Mouse (Mus musculus): ENCODE measurements at regions not wholly inside any gene's neighbourhood (a gene's known extent, or its start where the extent isn't known, plus 50 kb on each side); places are given as distances from the start of the nearest gene placed in this dataset.

DNA sequence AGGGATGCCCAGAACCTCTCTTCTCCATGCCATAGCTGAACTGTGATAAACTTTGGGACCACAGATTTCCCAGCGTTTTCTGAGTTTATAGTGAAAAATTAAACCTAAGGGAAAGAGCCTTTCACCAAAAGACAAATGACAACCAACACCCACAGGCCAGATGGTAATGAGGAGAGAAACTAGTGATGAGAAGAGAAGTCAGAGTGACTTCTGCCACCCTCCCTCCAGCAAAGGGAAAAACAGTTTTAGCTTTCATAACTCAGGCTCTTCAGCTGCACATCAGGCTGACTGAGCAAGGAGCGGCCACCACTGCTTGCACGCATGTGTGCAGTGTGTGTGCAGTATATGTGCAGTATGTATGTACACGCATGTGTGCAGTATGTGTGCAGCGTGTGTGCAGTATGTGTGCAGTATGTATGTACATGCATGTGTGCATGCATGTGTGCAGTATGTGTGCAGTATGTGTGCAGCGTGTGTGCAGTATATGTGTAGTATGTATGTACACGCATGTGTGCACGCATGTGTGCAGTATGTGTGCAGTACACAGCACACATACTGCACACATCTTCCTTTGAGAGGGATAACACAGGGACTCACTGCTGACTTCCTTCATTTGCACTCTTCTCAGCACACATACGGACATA, 208.1 kb upstream of the Ppargc1a start:
- peak in 1 of 2 experiments; percentile 57 for DNase-seq (ENCODE audit: extremely low spot score in 1 of 2, low spot score in 1 of 2)

DNA sequence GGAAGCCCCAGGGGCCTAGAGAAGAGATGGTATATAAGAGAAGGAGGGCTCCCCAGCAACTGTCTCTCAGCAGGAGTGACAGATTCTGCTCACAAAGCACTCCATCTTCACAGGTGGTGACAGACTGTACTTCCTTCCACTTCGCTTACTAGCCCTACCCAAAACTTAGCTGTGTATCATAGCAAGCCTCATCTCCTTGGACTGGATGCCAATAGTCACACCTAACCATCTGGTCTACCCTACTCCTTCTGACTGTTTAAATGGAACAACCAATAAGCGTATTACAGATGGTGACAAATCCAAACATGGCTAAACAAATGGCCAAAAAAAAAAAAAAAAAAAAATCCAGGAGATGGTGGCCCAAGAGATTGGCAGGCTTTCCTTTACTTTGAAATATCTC, 204.1 kb upstream of the Ppargc1a start:
- DNase-seq (ENCODE audit: extremely low spot score in 1 of 2, low spot score in 1 of 2) = peak in 1 of 2 experiments; percentile 23

- peak in 1 of 2 experiments; percentile 48 for DNase-seq (ENCODE audit: extremely low spot score in 1 of 2, low spot score in 1 of 2)
These were observed 198.6 kb upstream of the Ppargc1a start for GRCm38 (mm10) chr5:51766111-51766510.

- no peak for DNase-seq (ENCODE audit: extremely low spot score in 1 of 2, low spot score in 1 of 2)
These were observed 196.9 kb upstream of the Ppargc1a start for GRCm38 (mm10) chr5:51764416-51764815.

- DNase-seq (ENCODE audit: extremely low spot score in 1 of 2, low spot score in 1 of 2) = peak in 1 of 2 experiments; percentile 26
These were observed 196.1 kb upstream of the Ppargc1a start for GRCm38 (mm10) chr5:51763599-51763998.

- DNase-seq (ENCODE audit: extremely low spot score in 1 of 2, low spot score in 1 of 2) = no peak
These were observed 194.8 kb upstream of the Ppargc1a start for GRCm38 (mm10) chr5:51762352-51762751.

GRCm38 (mm10) chr5:51758289-51758688, 190.8 kb upstream of the Ppargc1a start:
- DNase-seq (ENCODE audit: extremely low spot score in 1 of 2, low spot score in 1 of 2) = no peak

GRCm38 (mm10) chr5:51757864-51758263, 190.3 kb upstream of the Ppargc1a start:
- no peak for DNase-seq (ENCODE audit: extremely low spot score in 1 of 2, low spot score in 1 of 2)

DNA sequence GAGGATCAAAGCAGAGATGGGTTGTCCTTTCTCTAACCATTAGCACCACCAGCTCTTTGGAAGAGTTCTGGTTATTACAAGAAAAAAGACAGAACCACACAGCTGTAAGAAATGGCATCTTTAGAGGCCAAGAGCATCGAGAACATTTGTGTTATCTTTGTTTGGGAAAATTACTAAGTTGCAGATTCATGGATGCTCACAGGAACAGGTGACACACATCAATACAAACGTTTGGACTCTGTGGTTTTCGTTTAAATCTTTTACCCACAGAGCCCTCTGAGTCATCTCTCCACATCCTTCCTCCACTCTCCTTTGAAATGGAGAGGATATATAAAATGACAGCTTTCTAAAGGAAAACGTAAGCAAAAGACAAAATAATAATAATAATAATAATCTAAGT, 184.5 kb upstream of the Ppargc1a start:
- no peak for DNase-seq (ENCODE audit: extremely low spot score in 1 of 2, low spot score in 1 of 2)

- DNase-seq (ENCODE audit: extremely low spot score in 1 of 2, low spot score in 1 of 2) = no peak
These were observed 182.9 kb upstream of the Ppargc1a start for GRCm38 (mm10) chr5:51750456-51750855.

- DNase-seq (ENCODE audit: extremely low spot score in 1 of 2, low spot score in 1 of 2) = peak in 1 of 2 experiments; percentile 36
These were observed 173.4 kb upstream of the Ppargc1a start for GRCm38 (mm10) chr5:51740893-51741292.

DNA sequence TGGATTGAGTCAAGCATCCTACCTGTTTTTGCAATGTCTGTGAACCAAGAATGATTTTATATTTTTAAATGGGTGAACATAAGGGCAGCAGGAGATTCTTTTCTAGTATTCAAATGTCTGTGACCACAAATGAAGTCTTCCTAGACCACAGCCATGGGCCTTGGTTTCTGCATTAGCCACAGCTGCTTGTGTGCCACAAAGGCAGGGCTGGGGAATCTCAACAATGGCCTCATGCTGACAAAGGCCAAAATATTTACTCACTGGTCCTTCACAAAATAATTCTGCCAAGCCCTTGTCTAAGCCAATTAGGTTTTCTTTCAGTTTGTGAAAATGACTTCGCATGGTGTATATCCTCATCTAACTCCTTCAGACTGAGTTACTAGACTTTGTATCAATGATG, 162.7 kb upstream of the Ppargc1a start:
- no peak for DNase-seq (ENCODE audit: extremely low spot score in 1 of 2, low spot score in 1 of 2)

DNA sequence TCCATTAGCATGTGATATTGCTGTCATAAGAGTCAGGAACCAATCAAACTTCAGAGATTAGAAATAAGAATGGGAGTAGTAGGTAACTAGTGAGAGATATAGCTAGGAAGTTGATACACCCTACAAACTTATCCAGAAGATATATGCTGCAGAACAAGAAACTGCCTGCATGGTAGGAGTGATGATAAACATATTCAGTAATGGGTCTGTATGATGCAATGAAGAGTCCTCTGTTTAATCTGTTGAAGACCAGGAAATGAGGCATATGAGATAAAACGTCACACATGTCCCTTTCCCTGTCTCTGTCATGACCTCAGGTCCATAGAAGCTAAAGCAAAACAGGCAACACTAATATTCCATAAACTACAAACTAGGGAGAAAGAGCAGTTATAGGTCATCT, 162.2 kb upstream of the Ppargc1a start:
- DNase-seq (ENCODE audit: extremely low spot score in 1 of 2, low spot score in 1 of 2) = no peak

- no peak for DNase-seq (ENCODE audit: extremely low spot score in 1 of 2, low spot score in 1 of 2)
These were observed 159.2 kb upstream of the Ppargc1a start for GRCm38 (mm10) chr5:51726762-51727161.

- DNase-seq (ENCODE audit: extremely low spot score in 1 of 2, low spot score in 1 of 2) = no peak
These were observed 151.4 kb upstream of the Ppargc1a start for GRCm38 (mm10) chr5:51718911-51719310.

GRCm38 (mm10) chr5:51718451-51718850, 150.9 kb upstream of the Ppargc1a start:
- no peak for DNase-seq (ENCODE audit: extremely low spot score in 1 of 2, low spot score in 1 of 2)

DNA sequence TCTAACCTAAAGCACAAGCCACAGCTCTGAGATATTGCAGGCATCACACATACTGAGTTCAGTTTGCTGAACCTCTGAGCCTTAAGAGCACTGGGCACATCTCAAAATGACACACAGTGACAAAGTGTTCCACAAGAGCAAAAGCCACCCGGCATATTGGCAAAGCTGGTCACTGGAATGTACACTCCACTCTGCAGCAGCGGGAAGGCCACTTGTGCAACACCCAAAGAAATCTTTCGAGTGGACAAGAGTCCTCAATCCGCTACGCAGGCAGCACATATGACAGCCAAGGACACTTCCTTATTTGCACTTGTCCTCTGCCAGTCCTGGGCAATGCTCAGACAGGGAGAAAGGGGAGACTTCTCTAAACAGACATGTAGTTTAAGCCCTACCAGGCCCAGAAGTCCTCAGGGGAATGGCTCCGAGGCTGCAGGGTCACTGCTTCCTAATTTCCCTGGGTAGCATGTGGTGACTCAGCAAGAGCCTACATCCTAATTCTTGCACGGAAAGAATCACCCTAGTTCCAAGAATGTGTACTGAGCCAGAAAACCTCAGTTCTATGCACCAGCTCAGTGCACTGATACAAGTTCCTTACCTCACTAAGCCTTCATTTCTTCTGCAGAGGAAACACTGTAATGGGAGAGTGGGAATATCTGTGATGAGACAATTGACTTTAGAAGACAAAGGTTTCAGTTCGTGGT, 144.5 kb upstream of the Ppargc1a start:
- DNase-seq (ENCODE audit: extremely low spot score in 1 of 2, low spot score in 1 of 2) = no peak

GRCm38 (mm10) chr5:51710664-51711063, 143.1 kb upstream of the Ppargc1a start:
- DNase-seq (ENCODE audit: extremely low spot score in 1 of 2, low spot score in 1 of 2) = no peak

DNA sequence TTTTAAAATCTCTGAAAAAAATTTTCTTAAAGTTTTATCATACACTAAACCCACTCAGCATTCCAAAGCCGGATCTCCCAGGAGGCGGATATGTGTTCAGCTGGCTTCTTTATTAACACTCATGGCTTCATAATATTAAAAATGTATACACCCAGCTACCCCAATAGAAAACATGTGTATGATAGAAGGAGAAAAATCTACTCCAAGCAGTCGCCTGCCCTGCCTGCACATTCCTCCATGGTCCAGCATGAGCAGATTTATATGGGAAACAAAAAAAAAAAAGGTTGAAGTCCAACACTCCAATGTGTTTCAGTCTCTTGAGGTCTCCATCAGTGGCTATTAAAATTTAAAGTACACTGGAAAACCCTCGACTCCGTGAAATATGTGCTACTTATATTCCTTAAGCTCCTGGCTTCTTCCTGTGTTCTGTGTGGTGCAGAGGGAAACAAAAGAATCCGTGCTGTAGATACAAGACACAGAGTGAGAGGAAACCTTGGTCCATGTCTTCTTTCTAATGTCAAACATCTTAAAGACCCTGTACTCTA, 142.0 kb upstream of the Ppargc1a start:
- DNase-seq (ENCODE audit: extremely low spot score in 1 of 2, low spot score in 1 of 2) = no peak

DNA sequence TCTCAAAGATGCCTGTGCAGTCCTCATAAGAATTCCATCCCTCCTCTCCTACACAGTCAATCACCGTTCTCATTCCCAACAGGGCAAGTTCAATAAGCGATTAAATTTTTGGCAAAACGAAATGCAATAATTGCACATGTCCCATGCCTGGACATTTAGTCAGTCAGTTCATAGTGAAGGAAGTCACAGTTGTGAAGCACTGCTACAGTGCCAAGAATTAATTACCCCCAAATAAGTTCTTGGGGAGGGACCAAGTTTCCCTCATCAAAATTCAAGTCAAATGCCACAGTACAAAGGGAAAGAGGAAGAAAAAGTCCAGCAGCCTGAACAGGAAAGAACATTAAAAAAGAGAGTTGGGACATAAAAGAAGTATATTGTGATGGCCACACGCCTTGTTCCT, 112.4 kb upstream of the Ppargc1a start:
- DNase-seq (ENCODE audit: extremely low spot score in 1 of 2, low spot score in 1 of 2) = peak in 1 of 2 experiments; percentile 46

GRCm38 (mm10) chr5:51671190-51671589, 103.7 kb upstream of the Ppargc1a start:
- peak in 1 of 2 experiments; percentile 19 for DNase-seq (ENCODE audit: extremely low spot score in 1 of 2, low spot score in 1 of 2)

GRCm38 (mm10) chr5:51665241-51665640, 97.7 kb upstream of the Ppargc1a start:
- DNase-seq (ENCODE audit: extremely low spot score in 1 of 2, low spot score in 1 of 2) = no peak
